Mouse (Mus musculus): ENCODE data around the gene Pitx3.
"Not testable (repeated sequence)": the region's sequence is repeated elsewhere in the genome, so short reads cannot be mapped to it uniquely, and the experiment has no call there.

Gene Pitx3

GRCm38 (mm10) chr19:46147511-46148371, at the start of gene Pitx3:
Gene Pitx3 (minus strand): TSS chr19:46148326.
- DNase-seq (ENCODE audit: low spot score in 2 of 2), result no peak

DNA sequence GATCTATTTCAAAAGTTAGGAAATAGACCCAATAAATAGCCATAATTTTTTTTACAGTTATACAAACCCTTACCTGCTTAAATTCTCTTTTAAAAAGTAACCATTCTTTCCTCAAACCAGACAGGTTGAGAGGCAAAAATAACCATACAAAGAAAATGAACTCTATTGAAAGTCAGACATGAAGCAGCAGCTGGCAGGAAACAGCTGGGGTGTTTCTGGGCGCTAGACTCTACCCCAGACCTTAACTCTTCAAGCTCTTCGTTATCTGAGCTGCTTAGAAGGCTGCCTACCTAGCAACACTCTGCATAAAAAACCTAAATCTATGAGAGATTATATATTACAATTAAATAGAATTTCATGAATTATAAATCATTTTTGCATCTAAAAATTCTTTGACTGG, 39.1 kb upstream of the Pitx3 start:
- DNase-seq (ENCODE audit: low spot score in 2 of 2), result no peak

- DNase-seq (ENCODE audit: low spot score in 2 of 2), result no peak
These were observed 38.5 kb upstream of the Pitx3 start for GRCm38 (mm10) chr19:46186611-46187010.

GRCm38 (mm10) chr19:46182241-46182640, 34.1 kb upstream of the Pitx3 start:
- DNase-seq (ENCODE audit: low spot score in 2 of 2), result no peak

- DNase-seq (ENCODE audit: low spot score in 2 of 2), result no peak
These were observed 32.1 kb upstream of the Pitx3 start for GRCm38 (mm10) chr19:46180274-46180673.

DNA sequence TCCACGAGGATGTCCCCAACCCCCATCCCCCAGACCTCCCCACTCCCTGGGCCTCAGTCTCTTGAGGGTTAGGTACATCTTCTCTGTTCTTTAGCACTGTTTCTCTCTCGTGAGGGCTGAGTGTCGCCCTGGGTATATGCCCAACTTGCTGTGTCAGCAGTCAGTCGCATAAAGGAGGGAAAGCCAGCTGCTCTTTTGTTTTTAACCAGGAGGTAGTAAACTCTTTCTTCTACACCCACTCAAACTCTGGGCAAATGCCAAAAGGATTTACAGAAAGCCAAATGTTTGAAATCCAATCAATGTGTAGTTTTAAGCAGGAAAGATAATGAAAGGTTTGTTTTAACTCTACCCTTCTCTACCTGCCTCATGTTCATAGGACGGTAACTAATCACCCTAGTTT, 28.9 kb upstream of the Pitx3 start:
- no peak for DNase-seq (ENCODE audit: low spot score in 2 of 2)

- DNase-seq (ENCODE audit: low spot score in 2 of 2), result no peak
These were observed 27.0 kb upstream of the Pitx3 start for GRCm38 (mm10) chr19:46175173-46175572.

GRCm38 (mm10) chr19:46172541-46172940, 24.4 kb upstream of the Pitx3 start:
- no peak for DNase-seq (ENCODE audit: low spot score in 2 of 2)

DNA sequence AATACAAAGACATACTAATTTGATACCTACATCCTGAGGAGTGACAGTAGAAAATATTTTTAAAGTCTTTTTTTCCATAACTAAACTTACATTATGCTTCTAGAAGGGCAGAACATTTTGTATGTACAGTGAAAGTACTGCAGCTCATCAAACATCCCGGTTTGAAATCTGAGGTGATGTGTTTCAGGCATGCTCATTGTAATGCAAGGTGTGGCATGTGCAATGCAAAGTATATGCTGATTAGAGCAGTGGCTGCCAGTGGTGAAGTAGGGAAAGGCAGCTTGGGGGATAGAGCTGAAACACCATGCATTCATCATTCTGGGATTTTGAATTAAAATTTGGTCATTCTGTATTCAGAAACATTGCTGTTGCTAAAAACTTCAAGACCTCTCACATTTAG, 21.8 kb upstream of the Pitx3 start:
- no peak for DNase-seq (ENCODE audit: low spot score in 2 of 2)

DNA sequence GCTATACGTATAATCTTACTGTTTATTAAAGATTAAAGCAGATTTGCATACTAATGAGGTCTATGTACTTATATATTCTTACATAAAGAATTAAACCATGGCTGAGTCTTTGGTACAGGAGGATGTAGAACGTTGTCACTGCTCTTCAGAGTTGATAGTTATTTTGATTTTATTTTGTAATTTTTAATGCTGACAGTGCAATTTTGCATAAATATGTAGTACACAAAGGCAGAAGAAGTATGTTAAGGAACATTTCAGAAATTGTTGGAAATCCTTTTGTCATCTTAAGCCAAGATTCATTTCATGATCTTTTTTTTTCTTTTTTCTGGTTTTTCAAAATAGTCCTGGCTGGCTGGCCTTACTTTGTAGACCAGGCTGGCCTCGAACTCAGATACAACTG, 21.3 kb upstream of the Pitx3 start:
- DNase-seq (ENCODE audit: low spot score in 2 of 2), result no peak

- not testable (repeated sequence) for DNase-seq (ENCODE audit: low spot score in 2 of 2)
These were observed 19.0 kb upstream of the Pitx3 start for GRCm38 (mm10) chr19:46167169-46167568.

DNA sequence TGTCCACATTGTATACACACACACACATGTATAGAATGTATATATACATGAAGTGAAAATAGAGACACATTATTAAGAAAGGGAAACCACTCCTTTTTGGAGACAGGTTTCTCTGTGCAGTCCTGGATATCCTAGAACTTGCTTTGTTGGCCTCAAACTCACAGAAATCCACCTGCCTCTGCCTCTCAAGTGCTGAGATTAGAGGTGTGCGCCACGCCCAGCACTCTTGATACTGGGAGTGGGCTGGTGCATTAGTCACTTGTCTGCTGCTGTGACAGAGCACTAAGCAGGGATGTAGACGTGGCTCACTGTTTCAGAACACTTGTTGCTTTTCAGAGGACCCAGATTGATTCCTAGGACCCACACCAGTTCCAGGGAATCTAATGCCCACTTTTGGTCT, 17.8 kb upstream of the Pitx3 start:
- no peak for DNase-seq (ENCODE audit: low spot score in 2 of 2)

DNA sequence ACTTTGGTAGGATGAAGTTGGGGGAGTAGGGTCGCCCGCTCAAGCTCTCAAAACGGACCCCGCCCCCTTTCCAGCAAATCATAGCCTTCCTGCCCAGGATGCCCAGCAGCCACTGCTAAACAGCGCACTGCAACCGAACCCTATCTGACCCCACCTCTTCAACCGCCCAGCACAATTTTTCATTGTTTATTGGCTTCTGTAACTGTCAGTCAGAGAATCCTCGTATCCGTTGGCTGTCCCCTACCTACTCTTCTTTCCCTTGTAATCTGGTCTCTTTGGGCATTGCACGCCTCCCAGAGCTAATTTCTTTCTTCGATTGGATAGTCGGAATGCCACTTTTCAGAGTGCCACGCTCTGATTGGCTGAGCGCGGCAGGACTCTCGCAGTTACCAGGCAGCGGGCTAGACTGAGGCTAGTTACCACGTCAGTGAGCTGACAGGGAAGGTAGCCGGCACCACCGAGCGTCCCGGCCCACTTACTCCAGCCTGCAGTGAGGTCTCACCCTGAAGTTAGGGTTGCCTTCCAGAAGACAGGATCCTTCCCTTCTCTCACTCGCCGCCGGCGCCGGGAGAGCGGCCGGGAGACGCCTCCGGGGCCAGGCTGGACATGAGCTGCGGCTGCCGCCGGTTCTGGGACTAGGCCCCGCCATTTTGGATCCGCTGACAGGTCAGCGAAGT, 4.1 kb upstream of the Pitx3 start, which contains the start of gene Gbf1:
Gene Gbf1, plus strand, starts transcription at position 383 of the 677 bp plus-strand sequence.
- peak; percentile 99 for DNase-seq (ENCODE audit: low spot score in 2 of 2)

DNA sequence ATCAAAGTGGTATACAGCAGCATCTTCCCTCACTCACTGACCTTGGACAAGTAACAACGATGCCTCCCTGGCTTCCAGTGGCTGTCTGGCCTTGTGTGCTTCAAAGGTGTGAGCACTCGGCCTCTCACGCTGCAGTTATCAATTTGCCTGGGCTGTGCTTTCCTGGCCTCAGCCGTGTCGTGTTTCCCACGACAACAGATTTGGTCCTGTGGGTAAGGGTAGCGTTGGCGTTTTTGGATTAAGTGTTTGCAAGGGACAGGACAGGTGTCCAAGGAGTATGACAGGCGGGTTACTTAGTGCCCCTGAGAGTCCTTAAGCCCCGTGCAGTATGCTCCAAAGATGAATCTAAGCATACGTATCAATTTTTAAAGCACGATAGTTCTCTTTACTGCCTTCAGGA, 965 bp upstream of the Pitx3 start:
- DNase-seq (ENCODE audit: low spot score in 2 of 2), result no peak

DNA sequence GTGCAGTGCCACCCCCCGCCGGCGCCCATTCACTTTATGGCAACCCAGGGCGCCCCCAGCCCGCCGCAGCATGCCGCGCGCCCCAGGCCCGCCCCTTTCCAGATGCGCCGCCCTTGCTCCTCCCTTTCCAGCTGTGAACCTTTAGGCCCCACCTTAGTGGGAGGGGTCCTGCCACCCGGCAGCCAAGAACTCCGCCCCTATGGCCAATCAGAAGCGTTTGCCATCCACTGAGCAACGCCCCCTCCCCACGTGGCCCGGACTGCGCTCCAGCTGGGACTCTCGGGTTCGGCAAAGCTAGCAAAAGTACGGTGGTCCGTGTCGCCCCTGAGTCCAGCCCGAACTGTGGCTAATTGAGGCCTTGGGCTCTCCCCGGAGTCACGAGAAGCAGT, 240 bp upstream of the Pitx3 start:
- DNase-seq (ENCODE audit: low spot score in 2 of 2), result peak in 1 of 2 experiments; percentile 28

DNA sequence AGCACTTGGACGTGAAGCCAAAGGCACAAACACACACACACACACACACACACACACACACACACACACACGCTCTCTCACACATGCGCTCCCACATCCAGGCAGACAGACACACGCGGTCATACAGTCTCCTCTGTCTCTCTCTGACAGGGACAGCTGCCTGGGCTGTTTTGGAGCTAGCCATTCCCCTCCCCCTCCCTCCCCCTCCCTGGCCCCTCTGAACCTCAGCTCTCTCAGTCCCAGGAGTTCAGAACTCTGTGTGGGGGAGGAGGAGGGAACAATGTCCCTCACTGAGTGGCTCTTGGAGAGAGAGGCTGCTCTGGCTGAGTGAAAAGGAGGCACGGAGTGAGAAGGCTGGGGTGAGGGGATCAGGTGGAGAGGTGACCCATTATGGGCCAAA, 7.0 kb downstream of the Pitx3 start:
- no peak for DNase-seq (ENCODE audit: low spot score in 2 of 2)

DNA sequence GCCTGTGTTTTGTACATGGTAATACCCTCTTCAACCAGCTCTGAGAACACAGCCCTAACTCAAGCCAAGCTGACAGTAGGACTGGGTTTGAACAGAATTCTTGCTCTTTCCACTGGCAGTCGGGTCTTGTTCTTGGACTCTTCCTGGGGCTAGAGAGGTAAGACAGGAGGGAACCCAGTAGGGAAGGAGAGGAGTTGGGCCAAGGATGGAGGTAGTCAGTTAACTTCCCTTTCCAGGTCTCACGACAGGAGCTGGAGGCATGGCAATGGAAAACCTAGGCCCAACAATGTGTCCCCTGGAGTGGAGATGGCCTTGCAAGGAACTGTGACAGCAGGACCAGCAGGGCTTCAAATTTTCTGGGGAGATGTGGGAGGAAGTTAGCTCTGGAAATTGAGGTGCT, 7.8 kb downstream of the Pitx3 start:
- DNase-seq (ENCODE audit: low spot score in 2 of 2), result no peak

- DNase-seq (ENCODE audit: low spot score in 2 of 2), result peak in 1 of 2 experiments; percentile 47
These were observed 11.2 kb downstream of the Pitx3 start for GRCm38 (mm10) chr19:46136639-46137580.

GRCm38 (mm10) chr19:46135789-46136638, 12.1 kb downstream of the Pitx3 start:
- DNase-seq (ENCODE audit: low spot score in 2 of 2), result peak in 1 of 2 experiments; percentile 14

- peak; percentile 36 to 92 for DNase-seq (ENCODE audit: low spot score in 2 of 2)
These were observed 12.8 kb downstream of the Pitx3 start for GRCm38 (mm10) chr19:46135297-46135696.

DNA sequence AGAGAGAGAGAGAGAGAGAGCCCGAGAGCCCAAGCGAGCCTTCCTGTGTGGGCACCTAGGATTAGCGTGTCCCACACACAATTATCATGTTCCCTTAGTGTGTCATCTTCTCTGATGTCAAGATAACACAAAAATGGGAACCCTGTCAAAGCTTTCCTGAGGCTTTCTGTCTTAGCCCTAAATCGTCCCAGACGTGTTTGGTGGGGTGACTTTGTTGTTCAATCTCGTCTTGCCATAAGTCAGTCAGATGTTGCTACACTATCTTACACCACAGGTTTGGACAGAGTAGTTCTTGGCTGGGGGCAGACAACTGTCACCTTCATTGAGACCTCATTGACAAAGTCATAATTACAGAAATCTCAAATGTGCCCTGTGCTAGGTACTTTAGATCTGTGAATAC, 15.5 kb downstream of the Pitx3 start:
- no peak for DNase-seq (ENCODE audit: low spot score in 2 of 2)

Data from left cerebral cortex, adult 9 months (tissue).